Mouse (Mus musculus) stomach, postnatal 0 days (tissue): Measurements from ENCODE around the gene Kcnt2.

Experiments
- CTCF ChIP-seq: IDR thresholded peaks from 2 replicates; pipeline ENCODE4 v1.5.1; 2016; ENCODE audit warnings: antibody characterized with exemption, low read depth, mild to moderate bottlenecking, moderate library complexity
- EP300 ChIP-seq: optimal IDR thresholded peaks from 2 replicates; pipeline ENCODE3; 2016; ENCODE audit warnings: antibody characterized with exemption

- TF ChIP-seq CTCF, result no peak
- no peak for TF ChIP-seq EP300
Observed at GRCm38 (mm10) chr1:140245876-140246597, at the start of gene Kcnt2.
